Mouse (Mus musculus) liver, postnatal 0 days (tissue): ENCODE measurements at regions not wholly inside any gene's neighbourhood (a gene's known extent, or its start where the extent isn't known, plus 50 kb on each side); places are given as distances from the start of the nearest gene placed in this dataset.

Source experiments
- ATAC-seq: fragments of 200-750 bp; cut with Nextera tagmentation; 2 replicates; pipeline ENCODE4 v1.8.0; 2017; ENCODE audit warnings: mild to moderate bottlenecking, moderate library complexity
- DNase-seq: peaks from one replicate; pipeline ENCODE4 v3.0.0-alpha.2; 2016
- H3K27ac ChIP-seq: fragments of 300-500 bp; sonication (generic); 2 replicates; pipeline ENCODE4 v1.5.1; 2014; ENCODE audit warnings: antibody characterized with exemption, moderate library complexity, mild to moderate bottlenecking, low read depth
- H3K27me3 ChIP-seq: fragments of 300-500 bp; sonication (generic); 2 replicates; pipeline ENCODE4 v1.6.1; 2014; ENCODE audit warnings: low read length, control low read depth, mixed read lengths; ENCODE audit not compliant: insufficient read depth
- H3K36me3 ChIP-seq: fragments of 300-500 bp; sonication (generic); replicated peaks from 2 replicates; pipeline ENCODE4 v1.6.1; 2014; ENCODE audit warnings: mild to moderate bottlenecking, control low read depth, low read length, moderate library complexity, mixed read lengths; ENCODE audit not compliant: insufficient read depth
- H3K4me1 ChIP-seq: fragments of 300-500 bp; sonication (generic); 2 replicates; pipeline ENCODE4 v1.6.1; 2014; ENCODE audit warnings: antibody characterized with exemption, mild to moderate bottlenecking, control low read depth; ENCODE audit not compliant: insufficient read depth
- H3K4me2 ChIP-seq: fragments of 300-500 bp; sonication (generic); 2 replicates; pipeline ENCODE4 v1.6.1; 2014; ENCODE audit warnings: low read depth, mild to moderate bottlenecking, low read length, moderate library complexity, mixed read lengths
- H3K4me3 ChIP-seq: fragments of 300-500 bp; sonication (generic); 2 replicates; pipeline ENCODE4 v1.5.1; 2014; ENCODE audit warnings: low read depth, low read length
- H3K9ac ChIP-seq: fragments of 300-500 bp; sonication (generic); replicated peaks from 2 replicates; pipeline ENCODE4 v1.6.1; 2014; ENCODE audit warnings: mild to moderate bottlenecking, moderate library complexity
- H3K9me3 ChIP-seq: fragments of 300-500 bp; sonication (generic); 2 replicates; pipeline ENCODE4 v1.6.1; 2016; ENCODE audit warnings: mild to moderate bottlenecking, control low read depth, low read length, mixed read lengths
- CTCF ChIP-seq: sonication (generic); IDR thresholded peaks from 2 replicates; pipeline ENCODE4 v1.5.1; 2016; ENCODE audit warnings: antibody characterized with exemption, low read depth
- EP300 ChIP-seq: IDR thresholded peaks from 2 replicates; pipeline ENCODE4 v1.6.1; 2016; ENCODE audit warnings: antibody characterized with exemption, low read depth, mild to moderate bottlenecking
- WGBS: fragments of 180-500 bp; shearing (Covaris S2); extraction: QIAGEN DNeasy Blood & Tissue Kit; methylation state at CpG from one replicate; pipeline ENCODE4 v1.1.7; 2014; ENCODE audit not compliant: insufficient replicate concordance; 5-methylcytosine and 5-hydroxymethylcytosine counted together

GRCm38 (mm10) chr3:129386522-129386921 lies 54.0 kb upstream of the Enpep start:
- 78% methylated on average over 7 of the region's 7 CpGs for WGBS
- no peak overlapping the region for H3K4me3 ChIP-seq
- H3K9me3 ChIP-seq, result no peaks in the 10 kb centered on the region
- no peak for DNase-seq
- H3K4me1 ChIP-seq, result no peaks in the 10 kb centered on the region
- no peaks in the 10 kb centered on the region for H3K36me3 ChIP-seq
- no peak for ATAC-seq
- H3K27ac ChIP-seq, result no peak overlapping the region
- TF ChIP-seq CTCF (no peak), EP300 (no peak)
- H3K27me3 ChIP-seq, result no peaks in the 10 kb centered on the region
- H3K4me2 ChIP-seq, result no peak overlapping the region
- no peak overlapping the region for H3K9ac ChIP-seq

GRCm38 (mm10) chr3:129390506-129390905 lies 58.0 kb upstream of the Enpep start:
- TF ChIP-seq EP300 (no peak), CTCF (no peak)
- H3K27ac ChIP-seq, result no peak overlapping the region
- H3K9me3 ChIP-seq, result no peaks in the 10 kb centered on the region
- no peak for ATAC-seq
- 94% methylated on average over 11 of the region's 11 CpGs for WGBS
- no peak for DNase-seq
- no peak overlapping the region for H3K4me2 ChIP-seq
- no peaks in the 10 kb centered on the region for H3K4me1 ChIP-seq
- no peaks in the 10 kb centered on the region for H3K36me3 ChIP-seq
- no peak overlapping the region for H3K9ac ChIP-seq
- no peak overlapping the region for H3K4me3 ChIP-seq
- H3K27me3 ChIP-seq, result no peaks in the 10 kb centered on the region

GRCm38 (mm10) chr3:129391888-129392813 lies 59.6 kb upstream of the Enpep start:
- DNase-seq (no peak), ATAC-seq (no peak)
- Histone ChIP-seq H3K27ac (no peak overlapping the region), H3K4me1 (no peaks in the 10 kb centered on the region), H3K9ac (no peak overlapping the region), H3K4me2 (no peak overlapping the region), H3K36me3 (no peaks in the 10 kb centered on the region), H3K4me3 (no peak overlapping the region), H3K9me3 (no peaks in the 10 kb centered on the region), H3K27me3 (no peaks in the 10 kb centered on the region)
- TF ChIP-seq CTCF (no peak), EP300 (no peak)
- WGBS, result 53% methylated on average over 14 of the region's 14 CpGs

- no peak overlapping the region for H3K9ac ChIP-seq
- DNase-seq (no peak), ATAC-seq (no peak)
- H3K4me1 ChIP-seq, result no peaks in the 10 kb centered on the region
- no peak overlapping the region for H3K4me2 ChIP-seq
- WGBS, result 75% methylated on average over 23 of the region's 23 CpGs
- no peaks in the 10 kb centered on the region for H3K27me3 ChIP-seq
- no peaks in the 10 kb centered on the region for H3K9me3 ChIP-seq
- H3K27ac ChIP-seq, result no peak overlapping the region
- H3K4me3 ChIP-seq, result no peak overlapping the region
- no peak for TF ChIP-seq CTCF
- no peak for TF ChIP-seq EP300
- H3K36me3 ChIP-seq, result no peaks in the 10 kb centered on the region
These were observed 60.6 kb upstream of the Enpep start for GRCm38 (mm10) chr3:129392814-129393804.

GRCm38 (mm10) chr3:129397481-129397880 lies 65.0 kb upstream of the Enpep start:
- Histone ChIP-seq H3K9me3 (no peaks in the 10 kb centered on the region), H3K27me3 (no peaks in the 10 kb centered on the region), H3K4me3 (no peak overlapping the region), H3K36me3 (no peaks in the 10 kb centered on the region), H3K4me2 (no peak overlapping the region), H3K27ac (no peak overlapping the region), H3K4me1 (no peaks in the 10 kb centered on the region), H3K9ac (no peak overlapping the region)
- no peak for ATAC-seq
- 38% methylated on average over 4 of the region's 4 CpGs for WGBS
- DNase-seq, result no peak
- TF ChIP-seq CTCF, result no peak
- TF ChIP-seq EP300, result no peak
